Mouse (Mus musculus): Measurements from ENCODE around the gene Clcn5. TPM values are rescaled to one million over a fixed set of nuclear protein-coding genes. Genes with fewer than 3 reads are reported as not detected.

Gene Clcn5
- polyA plus RNA-seq (2015; fragmentation: Nextera tagmentation; extraction: Ambion mirVana) = 5.7 and 6.4 TPM in 2 replicates

GRCm38 (mm10) chrX:7319089-7319721 is at the start of gene Clcn5:
Gene Clcn5 (minus strand): TSS chrX:7319358.

Small RNA genes within 50 kb of the gene (microRNA-seq; reads per million reads assigned to microRNA genes)
- gene Mir188 (ENCODE audit: borderline replicate concordance, insufficient number of aligned reads) (404 reads per million, percentile 62 among the genes with 10 or more reads in this experiment), gene Mir362 (ENCODE audit: borderline replicate concordance, insufficient number of aligned reads) (68.0 reads per million, percentile 38 among the genes with 10 or more reads in this experiment), gene Mir500 (ENCODE audit: borderline replicate concordance, insufficient number of aligned reads) (343 reads per million, percentile 60 among the genes with 10 or more reads in this experiment), gene Mir501 (ENCODE audit: borderline replicate concordance, insufficient number of aligned reads) (1,255 reads per million, percentile 80 among the genes with 10 or more reads in this experiment), gene Mir532 (ENCODE audit: borderline replicate concordance, insufficient number of aligned reads) (1,255 reads per million, percentile 80 among the genes with 10 or more reads in this experiment)

Other genes starting within 250 kb of the Clcn5 start
- 2.2 and 3.3 TPM in 2 replicates for gene Usp27x, start 56.5 kb upstream of the Clcn5 start, polyA plus RNA-seq (2015; fragmentation: Nextera tagmentation; extraction: Ambion mirVana)

Measured in adrenal gland, postnatal 0 days (tissue).